Mouse (Mus musculus): ENCODE measurements at regions not wholly inside any gene's neighbourhood (a gene's known extent, or its start where the extent isn't known, plus 50 kb on each side); places are given as distances from the start of the nearest gene placed in this dataset.
A peak's percentile ranks its signal among the peaks of the same experiment; 100 is the strongest.
"Not testable (repeated sequence)": the region's sequence is repeated elsewhere in the genome, so short reads cannot be mapped to it uniquely, and the experiment has no call there.

DNA sequence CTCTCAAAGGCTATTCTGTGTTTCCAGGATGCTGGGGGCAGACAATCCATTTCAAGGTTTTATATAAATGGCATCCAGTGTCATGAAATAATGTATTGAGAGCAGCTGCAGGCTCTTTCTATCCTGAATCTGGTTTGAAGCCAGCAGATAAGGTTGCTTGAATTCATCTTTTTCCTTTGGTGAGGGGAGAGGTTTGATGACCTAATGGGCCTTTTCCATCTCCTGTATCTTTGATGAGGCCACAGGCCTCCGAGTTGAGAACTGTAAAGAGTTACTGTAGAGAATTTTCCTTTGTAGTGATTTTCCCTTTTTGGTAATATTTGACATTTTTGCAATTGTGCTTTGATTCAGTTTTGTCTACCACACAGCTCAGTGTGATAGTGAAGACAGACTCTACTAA is 458.8 kb upstream of the 1700008P02Rik start:
- DNase-seq = no peak

DNA sequence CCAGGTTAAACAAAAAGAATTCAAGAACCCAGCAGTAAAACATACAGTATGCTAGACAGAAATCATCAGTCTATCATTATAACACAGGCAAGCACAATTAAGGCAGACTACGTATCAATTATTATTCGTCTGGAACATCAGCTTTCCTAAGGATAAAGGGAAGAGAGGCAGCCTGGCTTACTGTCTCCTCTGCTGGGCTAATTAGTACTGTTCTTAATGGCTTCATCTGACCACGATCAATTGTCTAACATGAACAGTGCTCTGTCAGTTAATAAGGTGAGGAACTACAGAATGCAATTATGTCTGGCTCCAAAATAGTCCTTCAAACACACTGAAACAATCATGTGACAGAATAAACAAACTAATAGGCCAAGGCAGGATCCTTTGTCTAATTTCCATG is 456.6 kb upstream of the 1700008P02Rik start:
- no peak for DNase-seq

DNA sequence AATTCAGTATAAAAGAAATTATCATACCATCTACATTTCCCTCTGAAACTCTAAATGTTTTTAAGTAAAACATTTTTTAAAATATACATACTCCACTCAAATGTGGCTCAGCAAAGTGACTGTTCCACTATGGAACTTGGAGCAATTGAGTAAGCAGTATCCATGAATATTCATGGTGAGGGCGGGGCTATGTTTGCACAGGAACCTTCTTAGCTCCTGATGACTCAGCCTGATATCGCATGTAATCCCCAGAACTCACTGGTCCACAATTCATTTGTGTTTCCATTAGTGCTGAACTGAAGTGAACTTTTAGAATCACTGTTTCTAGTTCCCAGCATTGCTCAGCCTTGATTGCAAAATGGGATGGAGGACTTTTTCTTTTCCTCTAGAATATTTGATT is 454.2 kb upstream of the 1700008P02Rik start:
- no peak for DNase-seq

DNA sequence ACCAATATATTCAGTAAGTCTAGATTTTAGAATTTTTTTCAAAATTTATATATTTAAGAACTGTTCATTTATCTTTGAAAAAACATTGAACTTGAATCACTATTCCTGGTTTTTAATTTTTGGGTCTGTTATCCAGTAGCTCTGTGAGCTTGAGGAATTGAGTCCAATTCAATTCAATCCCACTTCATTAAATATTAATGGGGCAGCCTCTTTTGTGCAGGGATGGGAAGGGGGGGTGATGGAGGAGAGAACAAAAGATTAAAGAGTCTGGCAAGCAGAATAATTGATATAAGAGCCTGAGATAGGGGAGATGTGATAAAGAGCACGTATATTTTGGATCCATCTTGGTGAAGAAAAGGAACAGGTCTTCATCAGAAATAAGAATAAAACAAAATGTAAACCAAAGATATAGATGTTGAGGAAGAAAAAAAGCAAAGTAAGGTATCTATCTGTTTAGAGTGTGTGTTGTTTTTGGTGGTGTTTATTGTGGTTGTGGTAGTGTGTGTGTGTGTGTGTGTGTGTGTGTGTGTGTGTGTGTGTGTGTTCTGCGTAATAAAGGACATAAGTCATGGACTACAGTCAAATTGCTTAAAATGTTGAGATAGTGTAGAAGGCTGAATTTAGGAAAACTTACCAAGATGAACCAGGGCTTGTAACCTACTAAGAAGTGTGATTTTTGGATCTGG is 421.3 kb upstream of the 1700008P02Rik start:
- no peak for DNase-seq

DNA sequence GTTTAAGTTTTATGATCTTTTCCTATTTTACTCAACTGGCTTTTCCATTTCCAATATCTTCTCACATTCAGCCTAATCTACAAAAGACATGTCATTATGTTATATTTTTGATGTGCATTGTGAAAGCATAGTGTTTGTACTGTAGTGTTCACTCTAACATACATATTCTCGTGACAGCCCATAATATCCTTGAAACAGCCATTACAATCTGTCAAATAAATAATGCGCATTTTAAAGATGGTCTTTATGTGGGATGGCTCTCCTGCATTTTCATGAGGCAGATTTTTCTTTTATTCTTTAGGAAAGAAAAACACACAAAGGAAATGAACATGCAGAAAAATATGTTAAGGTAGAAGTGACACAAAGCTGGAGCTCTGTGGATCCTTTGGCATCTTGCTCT is 415.6 kb upstream of the 1700008P02Rik start:
- DNase-seq = no peak

DNA sequence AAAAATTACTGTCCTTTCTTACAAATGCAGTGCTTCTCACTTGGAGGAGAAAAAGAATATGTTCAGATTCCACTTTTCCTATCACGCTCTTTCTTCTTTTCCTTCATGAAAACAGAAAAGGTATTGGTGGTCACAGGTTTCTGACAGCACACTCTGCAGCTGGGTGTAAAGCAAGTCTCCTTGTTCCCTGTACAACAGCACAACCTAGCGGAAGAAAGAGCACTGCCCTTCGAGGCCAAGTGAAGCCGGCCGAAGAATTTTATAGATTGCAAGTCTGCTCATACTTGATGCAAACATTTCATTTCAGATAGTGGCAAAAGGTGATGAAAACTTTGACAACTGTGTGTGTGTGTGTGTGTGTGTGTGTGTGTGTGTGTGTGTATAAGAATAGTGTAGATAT is 407.6 kb upstream of the 1700008P02Rik start:
- DNase-seq = peak; percentile 43

DNA sequence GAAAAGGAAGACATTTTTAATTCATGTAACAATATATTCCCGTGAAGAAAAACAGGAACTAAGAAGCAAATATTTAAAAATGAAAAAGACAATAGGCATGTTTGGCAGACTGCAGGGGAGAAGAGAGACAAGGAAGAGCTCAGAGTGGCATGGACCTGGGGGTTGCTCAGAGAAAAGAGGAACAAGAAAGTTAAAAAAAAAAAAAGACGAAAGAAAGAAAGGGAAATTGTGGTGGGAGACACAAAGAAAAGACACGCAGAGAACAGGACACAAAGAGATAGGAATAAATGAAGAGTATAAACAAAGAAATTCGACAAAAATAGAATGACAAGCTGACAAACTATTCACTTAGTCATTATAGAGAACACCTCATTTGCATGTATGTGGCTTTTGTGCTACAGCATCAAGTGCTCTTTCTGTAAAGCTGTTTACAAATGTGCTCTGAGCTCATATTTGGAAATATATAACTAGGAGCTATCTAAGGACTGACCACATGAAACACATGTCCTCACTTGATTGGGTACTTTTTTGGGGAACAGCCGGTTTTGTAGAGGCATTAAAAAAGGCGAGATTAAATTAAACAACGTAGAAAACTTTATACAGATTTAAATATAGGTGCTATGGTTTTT is 394.2 kb upstream of the 1700008P02Rik start:
- no peak for DNase-seq

DNA sequence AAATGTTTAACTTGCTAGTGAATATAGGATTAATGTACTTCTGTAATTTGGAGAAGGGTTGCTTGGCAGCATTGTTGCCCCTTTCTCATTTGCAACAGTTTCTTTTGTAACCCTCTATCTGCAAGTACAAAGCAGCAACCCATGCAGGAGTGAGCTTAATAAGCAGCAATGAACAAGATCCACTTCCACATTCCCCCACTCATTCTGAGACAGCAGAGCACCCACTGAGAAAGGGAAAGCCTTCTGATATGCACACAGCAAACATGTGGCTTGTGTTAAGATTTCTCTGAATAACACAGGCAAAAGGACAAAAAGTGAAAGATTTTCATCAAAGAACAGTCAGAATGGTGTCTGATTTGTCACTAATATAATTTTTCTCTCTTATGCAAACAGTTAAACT is 393.3 kb upstream of the 1700008P02Rik start:
- no peak for DNase-seq

DNA sequence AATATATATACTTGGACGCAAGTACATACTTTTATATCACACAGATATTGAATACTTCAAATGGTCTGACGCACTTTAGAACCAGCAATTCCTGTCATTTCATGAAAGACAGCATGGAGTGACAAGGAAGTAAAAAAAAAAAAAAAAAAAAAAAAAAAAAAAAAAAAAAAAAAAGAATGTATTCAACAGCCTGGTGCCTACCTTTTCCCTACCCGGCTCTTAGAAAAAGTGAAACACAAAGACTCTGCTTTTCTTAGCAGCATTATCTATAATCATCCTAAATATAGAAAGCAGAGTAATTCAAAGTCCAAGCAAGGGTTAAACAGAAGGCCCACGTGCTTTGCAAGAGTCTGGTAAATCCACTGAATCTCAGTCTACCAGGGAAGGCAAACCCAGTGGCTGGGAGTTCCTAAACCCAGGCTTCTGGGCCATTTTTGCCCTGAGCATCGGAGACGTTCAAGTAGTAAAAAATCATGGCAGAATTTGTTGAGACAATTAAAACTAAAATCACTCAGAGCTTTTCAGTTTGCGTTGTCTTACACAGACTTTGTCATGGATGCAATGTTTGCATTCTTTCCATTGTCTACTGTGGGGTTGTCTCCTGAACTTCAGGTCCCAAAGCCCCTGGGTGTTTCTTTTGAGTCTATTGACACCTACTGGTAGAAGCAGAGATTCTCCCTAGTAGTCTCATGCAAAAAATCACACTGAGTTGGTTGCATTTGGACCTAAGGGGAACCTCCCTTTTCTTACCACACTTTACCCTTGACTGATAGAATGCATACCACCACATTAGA is 390.2 kb upstream of the 1700008P02Rik start:
- no peak for DNase-seq

DNA sequence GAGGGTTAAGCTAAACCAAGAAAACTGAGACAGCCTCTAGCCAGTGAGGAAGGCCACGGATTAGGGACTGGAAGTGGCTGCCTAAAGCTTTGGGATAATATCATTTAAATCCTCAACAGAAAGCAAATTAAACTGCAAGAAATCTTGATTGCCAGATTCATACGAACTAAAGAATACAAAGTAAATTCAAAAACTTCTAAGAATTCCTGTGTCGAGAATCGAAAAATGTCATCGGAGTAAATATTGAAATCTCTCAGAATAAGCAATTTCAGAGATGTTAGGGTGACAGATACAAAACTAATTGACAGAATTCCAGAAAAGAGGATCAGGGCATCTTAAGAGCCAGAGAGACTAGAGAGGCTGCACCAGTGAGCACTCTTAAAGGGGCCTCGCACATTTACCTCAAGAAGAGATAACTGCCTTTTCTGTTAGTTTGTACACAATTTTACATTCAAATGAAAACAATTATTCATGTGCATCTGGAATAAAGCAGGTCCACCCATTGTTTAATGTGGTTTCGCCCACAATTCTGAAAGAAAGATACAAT is 388.5 kb upstream of the 1700008P02Rik start:
- DNase-seq = no peak

DNA sequence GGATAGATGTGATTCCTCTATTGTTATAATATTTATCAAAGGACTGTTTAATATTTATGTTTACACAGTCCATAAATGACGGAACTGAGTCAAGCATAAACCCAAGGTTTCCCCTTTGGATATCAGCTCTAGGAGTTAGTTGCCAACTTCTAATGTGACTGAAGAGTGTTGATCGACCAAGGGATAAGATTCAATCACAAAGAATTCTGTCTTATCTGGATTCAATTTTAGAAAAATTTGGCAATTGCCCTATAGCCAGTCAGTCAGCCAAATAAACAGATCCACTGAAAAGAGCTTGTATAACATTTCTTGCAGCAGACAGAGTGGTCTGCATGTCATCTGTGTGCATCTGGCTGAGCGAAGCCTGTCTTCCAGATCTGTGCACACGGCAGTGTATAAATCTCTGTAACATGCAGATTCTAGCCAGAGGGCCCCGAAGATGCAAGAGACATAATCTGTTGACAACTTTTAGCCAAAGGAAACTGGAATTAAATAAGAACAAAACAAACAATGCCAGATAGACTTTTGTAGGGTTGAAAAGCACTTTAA is 387.6 kb upstream of the 1700008P02Rik start:
- no peak for DNase-seq

DNA sequence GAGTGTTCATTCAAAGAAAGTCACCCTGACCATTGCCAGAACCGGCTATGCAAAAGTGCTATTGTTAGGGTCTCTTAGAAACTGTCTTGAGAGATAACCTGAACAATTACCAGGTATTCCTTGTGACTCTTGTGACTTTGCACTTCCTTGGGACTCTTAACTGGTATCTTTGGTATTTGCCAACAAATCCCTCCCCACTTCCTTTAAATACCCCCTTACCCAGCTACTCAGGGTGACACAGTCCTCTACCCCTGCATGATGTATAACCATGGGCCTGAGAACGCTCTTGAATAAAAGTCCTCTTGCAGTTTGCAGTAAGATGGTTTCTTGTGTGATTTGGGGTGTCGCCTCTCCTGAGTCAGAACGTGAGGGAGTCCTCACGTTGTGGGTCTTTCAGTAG is 371.5 kb upstream of the 1700008P02Rik start:
- DNase-seq = not testable (repeated sequence)

DNA sequence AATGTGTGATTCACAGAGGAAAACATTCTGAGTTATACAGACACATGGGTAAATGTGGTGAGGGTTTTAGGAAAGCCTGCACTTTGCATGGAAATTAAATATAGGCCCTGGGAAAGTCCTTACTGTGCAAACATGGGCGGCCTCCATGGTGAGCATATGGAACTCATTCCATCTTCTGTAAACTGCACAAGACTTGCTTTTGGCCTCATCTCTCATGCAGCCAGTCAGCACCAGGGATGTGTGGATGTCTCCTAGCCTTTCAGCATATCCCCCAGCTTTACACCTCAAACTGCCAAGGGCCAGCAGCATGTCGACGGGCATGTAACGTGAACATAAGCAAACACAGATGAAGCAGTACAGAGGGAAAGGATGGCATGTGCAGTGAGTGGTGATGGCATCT is 364.7 kb upstream of the 1700008P02Rik start:
- DNase-seq = no peak

DNA sequence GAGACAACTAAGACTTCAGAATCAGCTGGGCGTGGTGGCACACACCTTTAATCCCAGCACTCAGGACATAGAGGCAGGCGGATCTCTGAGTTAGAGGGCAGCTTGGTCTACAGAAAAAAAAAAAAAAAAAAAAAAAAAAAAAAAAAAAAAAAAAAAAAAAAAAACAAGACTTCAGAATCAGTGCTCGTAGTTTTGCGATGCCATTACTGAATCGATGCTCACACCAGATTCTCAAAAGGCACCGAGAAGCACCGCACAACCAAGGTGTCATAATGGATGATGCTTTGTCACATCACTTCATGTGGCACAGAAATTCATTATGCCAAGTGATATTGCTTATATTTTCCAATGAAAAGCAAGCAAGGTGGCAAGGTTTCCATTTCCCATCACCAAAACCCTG is 337.4 kb upstream of the 1700008P02Rik start:
- DNase-seq = no peak

DNA sequence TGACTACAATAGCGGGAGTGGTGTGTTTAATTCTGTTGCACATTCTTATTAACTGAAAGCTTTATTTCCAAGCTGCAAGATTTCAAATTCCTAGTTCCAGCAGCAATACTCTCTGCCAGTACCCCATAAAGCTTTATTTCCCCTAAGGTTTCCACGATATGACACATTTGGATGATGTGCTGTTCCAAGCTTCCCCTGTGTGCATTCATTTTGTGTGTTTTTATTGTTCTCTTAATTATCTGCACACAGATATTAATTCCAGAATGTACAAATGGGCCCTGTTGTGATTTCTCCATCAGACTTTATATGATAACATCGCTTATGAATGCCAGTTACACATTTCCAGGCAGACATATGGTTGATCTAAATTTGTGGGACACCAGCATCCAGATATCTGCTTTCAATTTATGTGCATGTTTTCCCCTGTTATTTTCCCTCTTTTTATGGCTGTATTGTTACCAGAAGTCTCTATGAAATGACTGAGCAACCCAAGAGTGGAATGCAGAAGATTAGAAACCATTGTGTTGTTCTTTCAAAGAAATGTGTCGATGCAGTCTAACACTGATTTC is 312.4 kb upstream of the 1700008P02Rik start:
- no peak for DNase-seq

DNA sequence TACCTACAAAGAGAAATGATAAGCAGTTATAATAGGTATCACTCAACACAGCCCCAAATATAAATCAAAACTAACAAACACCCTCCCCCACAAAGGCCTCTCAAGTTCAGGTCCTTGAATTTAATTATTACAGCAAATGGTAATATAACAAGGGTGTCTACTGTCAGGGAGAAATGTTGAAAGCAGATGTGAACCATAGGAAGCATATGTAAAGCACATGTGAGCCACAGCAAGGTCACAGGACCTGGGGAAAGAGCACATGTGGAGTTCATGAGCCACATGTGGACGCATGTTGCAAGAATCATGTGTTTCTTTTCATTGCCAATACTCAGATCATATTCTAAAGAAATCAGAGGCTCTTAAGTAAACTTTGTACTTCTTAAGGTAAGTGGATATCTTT is 306.5 kb upstream of the 1700008P02Rik start:
- no peak for DNase-seq

DNA sequence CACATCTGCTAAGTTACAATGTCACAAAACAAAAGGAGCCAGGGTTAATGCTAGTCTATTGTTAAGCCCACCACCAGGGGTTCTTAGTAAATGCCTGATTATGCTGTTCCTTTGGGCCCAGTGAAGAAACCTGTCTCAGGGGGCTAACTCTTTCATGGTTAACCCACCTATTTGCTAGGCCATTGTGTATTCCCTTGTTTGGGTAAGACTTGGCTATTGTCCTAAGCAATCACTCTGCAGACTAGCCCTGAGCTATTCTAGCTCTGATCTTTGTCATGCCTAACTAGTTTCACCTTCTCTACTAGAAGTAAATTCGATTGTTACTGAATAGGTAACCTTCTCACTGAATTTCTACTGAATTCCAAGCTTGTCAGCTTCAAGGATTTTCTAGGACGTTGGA is 302.4 kb upstream of the 1700008P02Rik start:
- DNase-seq = not testable (repeated sequence)

DNA sequence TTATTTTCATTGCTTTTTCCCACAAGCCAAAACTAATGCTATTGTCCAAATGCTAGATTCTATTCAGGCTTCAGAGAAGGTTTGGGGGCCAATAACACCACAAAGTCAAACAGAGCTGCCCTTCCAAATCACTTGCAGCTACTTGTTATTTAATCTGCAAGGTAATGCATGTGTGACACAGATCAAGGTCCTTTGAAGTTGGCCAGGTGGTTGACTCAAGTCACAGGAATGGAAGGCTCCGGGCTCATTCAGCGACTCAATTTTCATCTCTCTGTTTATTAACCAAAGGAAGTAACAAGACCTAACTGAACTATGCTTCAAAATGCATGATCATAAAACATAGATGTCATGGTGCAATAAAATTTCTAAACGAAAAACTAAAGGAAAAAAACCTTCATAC is 300.0 kb upstream of the 1700008P02Rik start:
- DNase-seq = no peak

DNA sequence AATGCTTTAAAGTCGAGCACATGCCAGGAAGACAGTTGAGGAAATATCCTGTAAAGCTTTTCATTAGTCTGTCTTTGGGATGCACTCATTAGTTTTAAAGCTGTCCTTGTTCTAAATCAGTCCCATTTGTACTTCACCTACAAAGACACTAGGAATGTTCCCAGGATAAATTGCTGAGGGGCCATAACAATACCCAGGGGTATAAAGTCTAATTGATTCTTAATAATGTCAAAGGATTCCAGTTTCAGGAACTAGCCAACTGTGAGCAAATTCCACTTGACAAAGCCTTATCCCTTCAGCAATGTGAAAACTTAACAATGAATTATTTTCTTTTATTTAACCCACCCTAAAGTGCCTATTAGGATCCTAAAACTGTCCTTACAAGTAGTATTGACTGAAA is 267.7 kb upstream of the 1700008P02Rik start:
- no peak for DNase-seq

DNA sequence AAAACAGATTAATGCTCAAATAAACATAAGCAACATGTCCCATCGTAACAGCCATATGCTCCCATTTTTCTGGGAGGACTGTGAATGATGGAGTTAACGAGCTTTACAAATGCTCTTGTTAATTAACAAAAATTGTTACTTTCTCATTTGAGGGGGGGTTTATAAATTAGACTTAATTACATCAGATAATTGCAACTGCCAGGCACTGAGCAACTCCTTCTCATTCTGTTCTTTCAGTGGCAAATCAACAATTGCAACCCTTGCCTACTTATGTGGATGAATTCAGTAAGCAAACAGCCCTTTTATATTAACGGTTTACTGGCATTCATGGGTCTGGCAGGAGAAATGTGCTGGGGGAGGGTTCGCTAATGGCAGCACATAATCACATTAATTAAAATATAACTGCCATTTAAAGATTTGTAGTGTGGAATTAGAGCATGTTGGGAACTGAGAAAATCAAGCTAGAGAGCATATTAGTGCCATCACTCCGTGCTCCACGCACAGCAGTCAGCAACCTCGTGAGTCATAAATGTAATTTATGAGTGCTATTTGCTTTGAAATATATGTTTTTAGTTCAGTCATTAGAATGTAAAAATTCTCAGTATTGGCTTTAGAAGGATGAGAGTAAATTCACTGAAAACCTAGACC is 266.9 kb upstream of the 1700008P02Rik start:
- no peak for DNase-seq

DNA sequence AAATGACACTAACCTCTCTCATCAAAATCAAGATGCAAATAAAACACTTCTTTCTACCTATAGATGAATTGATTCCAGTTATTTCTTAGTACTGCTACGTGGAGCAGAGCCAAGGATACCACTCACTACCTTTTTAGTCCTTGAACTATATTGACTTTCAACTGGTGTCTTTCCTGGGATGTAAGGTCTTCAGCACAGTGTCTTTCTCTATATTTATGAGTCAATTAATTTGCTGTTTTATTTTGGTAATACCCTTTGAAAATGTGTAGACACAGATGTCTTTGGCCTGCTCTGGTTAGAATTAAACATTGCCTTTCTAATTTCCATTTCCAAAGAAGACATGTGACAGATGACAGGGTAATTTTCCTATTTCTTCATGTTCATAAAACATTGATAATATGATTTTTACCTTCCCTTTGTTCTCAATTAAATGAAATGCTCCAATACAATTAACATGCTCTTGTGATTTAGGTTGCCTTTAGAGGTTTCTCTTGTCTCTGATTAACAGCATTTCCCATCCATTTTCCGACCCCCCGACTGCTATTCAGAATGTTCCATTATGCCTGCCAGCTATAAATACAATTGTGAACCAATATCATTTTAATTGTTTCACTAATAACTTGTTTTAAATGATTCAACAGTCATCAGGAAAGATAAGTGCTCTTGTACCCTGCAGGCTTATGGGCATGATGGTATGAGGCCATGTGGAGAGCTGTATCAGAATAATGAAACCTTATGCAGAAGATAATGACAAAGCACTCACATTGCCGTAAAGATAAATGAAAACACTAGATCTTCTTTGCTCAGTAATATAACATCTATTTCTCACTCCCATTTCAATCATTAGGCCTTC is 266.2 kb upstream of the 1700008P02Rik start:
- no peak for DNase-seq

DNA sequence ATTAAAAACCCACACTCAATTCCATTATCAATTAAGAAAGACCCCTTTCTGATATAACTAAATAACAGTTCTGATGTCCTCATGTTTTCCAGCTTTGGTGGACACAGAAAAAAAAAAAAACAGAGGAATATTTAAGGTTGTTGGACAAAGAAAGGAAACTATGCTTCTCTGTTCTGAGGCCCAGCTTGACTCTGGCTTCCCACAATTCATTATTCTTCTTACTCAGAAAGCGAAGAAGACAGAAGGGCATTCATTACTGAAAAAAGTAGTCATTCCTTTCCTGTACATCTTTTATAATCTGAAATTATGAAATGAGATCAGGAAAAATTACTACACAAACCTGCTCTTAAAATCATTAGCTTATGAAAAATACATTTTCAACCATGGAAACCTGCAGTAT is 263.2 kb upstream of the 1700008P02Rik start:
- no peak for DNase-seq
